Mouse (Mus musculus): ENCODE data around the gene Scn2b. TPM values are rescaled to one million over a fixed set of nuclear protein-coding genes. Genes with fewer than 3 reads are reported as not detected.
A peak's percentile ranks its signal among the peaks of the same experiment; 100 is the strongest.

Gene Scn2b
- polyA plus RNA-seq, 1 experiment from 2014 or later: 0.06 TPM

DNA sequence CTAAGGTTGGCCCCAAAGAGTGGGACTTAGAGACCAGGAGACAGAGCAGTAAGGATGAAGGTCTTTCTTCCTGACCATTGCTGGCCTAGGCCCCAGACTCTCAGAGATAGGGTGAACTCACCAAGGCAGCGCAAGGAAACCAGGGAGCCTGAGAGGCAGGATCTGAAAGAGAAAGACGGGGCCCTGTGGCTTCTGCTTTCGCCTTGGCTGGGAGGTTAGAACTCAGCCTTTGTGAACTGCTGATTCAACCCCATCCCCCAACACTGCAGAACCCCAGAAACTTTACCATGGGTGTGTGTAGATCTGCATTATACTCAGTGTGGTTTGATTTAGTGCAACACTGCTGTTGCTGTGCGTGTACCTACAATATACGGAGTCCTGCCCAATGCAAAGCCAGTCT is 61.7 kb downstream of the Scn2b start:
- Histone ChIP-seq H3K79me2 (ENCODE audit: inconsistent target) (no peaks in the 10 kb centered on the region), H3K4me3 (ENCODE audit: inconsistent target) (no peak overlapping the region), H3K36me3 (ENCODE audit: inconsistent target) (no peaks in the 10 kb centered on the region), H3K27ac (0 out of 2 replicates have a peak overlapping the region, but pooled peaks have one; percentile 4)
- WGBS (ENCODE audit: missing documents): 36% methylated on average over 4 of the region's 5 CpGs

Other genes starting within 250 kb of the Scn2b start
- 8.0 to 17.8 TPM (median 11.8 TPM) in 3 replicates for gene Kmt2a, start 236.5 kb upstream of the Scn2b start, polyA plus RNA-seq (2018)
- gene Atp5l, start 197.0 kb upstream of the Scn2b start, polyA plus RNA-seq (2018): 222 to 622 TPM (median 524 TPM) in 3 replicates
- gene Ube4a, start 152.2 kb upstream of the Scn2b start, polyA plus RNA-seq (2018): 25.0 to 37.7 TPM (median 29.2 TPM) in 3 replicates
- 0.14 TPM in 1 of 3 replicates, not detected in the others for gene Cd3g, start 137.4 kb upstream of the Scn2b start, polyA plus RNA-seq (2018)
- gene Cd3d, start 136.0 kb upstream of the Scn2b start, polyA plus RNA-seq (2018): 0.20 TPM in 1 of 3 replicates, not detected in the others
- gene Cd3e, start 108.2 kb upstream of the Scn2b start, polyA plus RNA-seq (2018): 0.25 TPM in 1 of 3 replicates, not detected in the others
- gene Mpzl2, start 78.0 kb upstream of the Scn2b start, polyA plus RNA-seq (2018): not detected in 3 replicates
- 0.20 to 0.46 TPM (median 0.29 TPM) in 3 replicates for gene Mpzl3, start 62.6 kb upstream of the Scn2b start, polyA plus RNA-seq (2018)
- gene Jaml, start 38.6 kb upstream of the Scn2b start, polyA plus RNA-seq (2018): 0.38 to 11.1 TPM (median 3.0 TPM) in 3 replicates
- 0.06 TPM in 1 of 3 replicates, not detected in the others for gene Scn4b, start 20.6 kb downstream of the Scn2b start, polyA plus RNA-seq (2018)
- gene BC049352, start 64.2 kb downstream of the Scn2b start, polyA plus RNA-seq (2018): 0.32 to 0.98 TPM (median 0.83 TPM) in 3 replicates
- 0.54 to 2.3 TPM (median 2.1 TPM) in 3 replicates for gene Tmprss4, start 86.3 kb downstream of the Scn2b start, polyA plus RNA-seq (2018)
- 35.9 to 150 TPM (median 72.1 TPM) in 3 replicates for gene Il10ra, start 151.4 kb downstream of the Scn2b start, polyA plus RNA-seq (2018)
- not detected in 3 replicates for gene Tmprss13, start 201.3 kb downstream of the Scn2b start, polyA plus RNA-seq (2018)